Comparison of ENCODE assay signal across 11 mouse cellular contexts in genomic region chr10:118991213-118991612, GRCm38 (mm10).
A peak's percentile ranks its signal among the peaks of the same experiment; 100 is the strongest.
DNase-seq lines count a peak whose midpoint lies in the region.
"Had no signal": no experiment of that assay in that cellular context is flagged by ENCODE, and none has a peak within 500 bp of the region (broad histone marks: within the 10 kb centered on the region; RNA-seq: fewer than 3 reads in every experiment).

No protein-coding gene starts in this region.

- peak; percentile 68 to 75 for DNase-seq in left cerebral cortex, adult 18-20 months (ENCODE audit: low spot score in 2 of 2)
- no peak for DNase-seq in left cerebral cortex, postnatal 10 days (ENCODE audit: extremely low spot score in 1 of 2, low spot score in 2 of 2)
- DNase-seq in adrenal gland, postnatal 10 days: peak; percentile 55
- DNase-seq in gastrocnemius, postnatal 14 days: peak; percentile 56
- peak; percentile 40 for DNase-seq in lung, postnatal 14 days
- no peak for DNase-seq in cerebellum, postnatal 25 days
- DNase-seq in retina, postnatal 1 day: no peak
- DNase-seq in thymus, postnatal 25 days: no peak
- DNase-seq: cerebellum, postnatal 36 days; kidney, adult 11 months; thymus, adult 2 months had no signal

- intact Hi-C loops in left cerebral cortex, postnatal 10 days (cut with DNase I): no loop called here
- intact Hi-C loops in gastrocnemius, postnatal 14 days (cut with DNase I; ENCODE audit: low total_unique reads): no loop called here

Comparison
In these comparisons a context has a peak if more than half of its experiments do, and no peak if none do; other contexts are left out.
1. DNase-seq: peak in left cerebral cortex, adult 18-20 months (2 of 2), adrenal gland, postnatal 10 days (single experiment), gastrocnemius, postnatal 14 days (single experiment) and lung, postnatal 14 days (single experiment); none in left cerebral cortex, postnatal 10 days (0 of 2), cerebellum, postnatal 25 days (0 of 2), retina, postnatal 1 day (single experiment) and thymus, postnatal 25 days (single experiment).